Mouse (Mus musculus) limb, embryonic 15.5 days (tissue): ENCODE measurements around the gene Poc1a. TPM values are rescaled to one million over a fixed set of nuclear protein-coding genes. Genes with fewer than 3 reads are reported as not detected.

Experiments
- ATAC-seq: fragments of 200-750 bp; cut with Nextera tagmentation; 2 replicates; pipeline ENCODE4 v1.8.0; 2017; ENCODE audit warnings: low read depth, moderate TSS enrichment; ENCODE audit not compliant: insufficient number of reproducible peaks, low FRiP score, low TSS enrichment
- H3K27ac ChIP-seq: fragments of 300-500 bp; sonication (generic); 2 replicates; pipeline ENCODE4 v1.5.1; 2015; ENCODE audit warnings: moderate library complexity, mild to moderate bottlenecking, inconsistent platforms
- H3K27me3 ChIP-seq: fragments of 300-500 bp; sonication (generic); 2 replicates; pipeline ENCODE4 v1.6.1; 2015; ENCODE audit warnings: inconsistent platforms
- H3K36me3 ChIP-seq: fragments of 300-500 bp; sonication (generic); 2 replicates; pipeline ENCODE4 v1.6.1; 2015; ENCODE audit warnings: inconsistent platforms
- H3K4me1 ChIP-seq: fragments of 300-500 bp; sonication (generic); 2 replicates; pipeline ENCODE4 v1.6.1; 2015; ENCODE audit warnings: inconsistent platforms
- H3K4me2 ChIP-seq: fragments of 300-500 bp; sonication (generic); 2 replicates; pipeline ENCODE4 v1.6.1; 2015; ENCODE audit warnings: mild to moderate bottlenecking, inconsistent platforms
- H3K4me3 ChIP-seq: fragments of 300-500 bp; sonication (generic); 2 replicates; pipeline ENCODE4 v1.5.1; 2015; ENCODE audit warnings: mild to moderate bottlenecking, inconsistent platforms
- H3K9ac ChIP-seq: fragments of 300-500 bp; sonication (generic); 2 replicates; pipeline ENCODE4 v1.6.1; 2015; ENCODE audit warnings: inconsistent platforms
- H3K9me3 ChIP-seq: fragments of 300-500 bp; sonication (generic); 2 replicates; pipeline ENCODE4 v1.6.1; 2016; ENCODE audit warnings: inconsistent platforms
- WGBS: fragments of 180-500 bp; shearing (Covaris S2); methylation state at CpG from one replicate; pipeline ENCODE4 v1.1.7; 2015; 5-methylcytosine and 5-hydroxymethylcytosine counted together
- polyA plus RNA-seq: library from polyadenylated mRNA; unstranded; fragments of >200 nt; fragmentation: Nextera tagmentation; extraction: Ambion mirVana; gene quantifications from 2 replicates; pipeline ENCODE4 v1.2.1, GENCODE M21; 2015

Gene Poc1a
- polyA plus RNA-seq, result 19.1 and 21.3 TPM in 2 replicates

- H3K27ac ChIP-seq, result peak within 1 kb of the TSS; percentile 81
Measured at GRCm38 (mm10) chr9:106280808-106281544, at the start of gene Poc1a. TSS of gene Poc1a (plus strand) at chr9:106281061.

GRCm38 (mm10) chr9:106231220-106231619 is 49.6 kb upstream of the Poc1a start:
- peaks cover 7% of the 10 kb centered on the region for H3K27me3 ChIP-seq
- H3K4me1 ChIP-seq, result peaks cover 4% of the 10 kb centered on the region
- ATAC-seq, result no peak
- H3K9me3 ChIP-seq, result no peaks in the 10 kb centered on the region
- no peak overlapping the region for H3K9ac ChIP-seq
- H3K4me3 ChIP-seq, result no peak overlapping the region
- H3K27ac ChIP-seq, result no peak overlapping the region
- WGBS, result 76% methylated on average over 7 of the region's 7 CpGs
- H3K4me2 ChIP-seq, result no peak overlapping the region
- peaks cover 37% of the 10 kb centered on the region for H3K36me3 ChIP-seq

More at GRCm38 (mm10) chr9:106280808-106281544, at the start of gene Poc1a:
- under 1% methylated on average over 47 of the region's 47 CpGs for WGBS
- ATAC-seq, result peak; percentile 92
- Histone ChIP-seq H3K36me3 (peaks cover 17% of the 10 kb centered on the region), H3K4me2 (peak within 1 kb of the TSS; percentile 85), H3K9me3 (no peaks in the 10 kb centered on the region), H3K9ac (peak within 1 kb of the TSS; percentile 51), H3K4me3 (peak within 1 kb of the TSS; percentile 63), H3K27me3 (no peaks in the 10 kb centered on the region), H3K4me1 (peaks cover 13% of the 10 kb centered on the region)

GRCm38 (mm10) chr9:106231816-106232215 is 49.0 kb upstream of the Poc1a start:
- H3K36me3 ChIP-seq, result peaks cover 43% of the 10 kb centered on the region
- no peak overlapping the region for H3K4me3 ChIP-seq
- WGBS, result 85% methylated on average over 4 of the region's 4 CpGs
- no peaks in the 10 kb centered on the region for H3K9me3 ChIP-seq
- 0 out of 2 replicates have a peak, but pooled peaks cover 4% of the 10 kb centered on the region for H3K27me3 ChIP-seq
- H3K9ac ChIP-seq, result no peak overlapping the region
- no peak for ATAC-seq
- no peaks in the 10 kb centered on the region for H3K4me1 ChIP-seq
- H3K27ac ChIP-seq, result no peak overlapping the region
- no peak overlapping the region for H3K4me2 ChIP-seq

- Histone ChIP-seq H3K9ac (no peak overlapping the region), H3K27me3 (no peaks in the 10 kb centered on the region), H3K4me3 (no peak overlapping the region), H3K36me3 (peaks cover 55% of the 10 kb centered on the region), H3K9me3 (no peaks in the 10 kb centered on the region), H3K4me2 (no peak overlapping the region), H3K4me1 (no peaks in the 10 kb centered on the region), H3K27ac (no peak overlapping the region)
- peak; percentile 22; the same call in 1 of the 2 replicates for ATAC-seq
- 90% methylated on average over 3 of the region's 3 CpGs for WGBS
Measured at GRCm38 (mm10) chr9:106232956-106233355, 47.9 kb upstream of the Poc1a start.

GRCm38 (mm10) chr9:106233953-106234352 is 46.9 kb upstream of the Poc1a start:
- no peak for ATAC-seq
- Histone ChIP-seq H3K4me3 (no peak overlapping the region), H3K9me3 (no peaks in the 10 kb centered on the region), H3K4me1 (no peaks in the 10 kb centered on the region), H3K27ac (no peak overlapping the region), H3K4me2 (no peak overlapping the region), H3K36me3 (peaks cover 64% of the 10 kb centered on the region), H3K9ac (no peak overlapping the region), H3K27me3 (no peaks in the 10 kb centered on the region)
- WGBS, result 75% methylated on average over 6 of the region's 6 CpGs

- H3K9me3 ChIP-seq, result no peaks in the 10 kb centered on the region
- H3K27ac ChIP-seq, result no peak overlapping the region
- H3K36me3 ChIP-seq, result peaks cover 77% of the 10 kb centered on the region
- ATAC-seq, result no peak
- WGBS, result 87% methylated on average over 23 of the region's 23 CpGs
- no peaks in the 10 kb centered on the region for H3K4me1 ChIP-seq
- H3K4me2 ChIP-seq, result no peak overlapping the region
- H3K4me3 ChIP-seq, result no peak overlapping the region
- H3K9ac ChIP-seq, result no peak overlapping the region
- H3K27me3 ChIP-seq, result no peaks in the 10 kb centered on the region
Measured at GRCm38 (mm10) chr9:106235194-106235830, 45.5 kb upstream of the Poc1a start.

GRCm38 (mm10) chr9:106236156-106236817 is 44.6 kb upstream of the Poc1a start:
- no peak overlapping the region for H3K4me2 ChIP-seq
- H3K4me1 ChIP-seq, result no peaks in the 10 kb centered on the region
- H3K9ac ChIP-seq, result no peak overlapping the region
- 91% methylated on average over 23 of the region's 23 CpGs for WGBS
- H3K27me3 ChIP-seq, result no peaks in the 10 kb centered on the region
- H3K9me3 ChIP-seq, result no peaks in the 10 kb centered on the region
- no peak overlapping the region for H3K4me3 ChIP-seq
- peaks cover 87% of the 10 kb centered on the region for H3K36me3 ChIP-seq
- ATAC-seq, result no peak
- H3K27ac ChIP-seq, result no peak overlapping the region

GRCm38 (mm10) chr9:106236818-106237211 is 44.0 kb upstream of the Poc1a start:
- no peak overlapping the region for H3K9ac ChIP-seq
- no peaks in the 10 kb centered on the region for H3K9me3 ChIP-seq
- H3K4me2 ChIP-seq, result no peak overlapping the region
- no peak overlapping the region for H3K27ac ChIP-seq
- WGBS, result 74% methylated on average over 3 of the region's 3 CpGs
- ATAC-seq, result no peak
- peaks cover 92% of the 10 kb centered on the region for H3K36me3 ChIP-seq
- H3K27me3 ChIP-seq, result no peaks in the 10 kb centered on the region
- H3K4me3 ChIP-seq, result no peak overlapping the region
- H3K4me1 ChIP-seq, result no peaks in the 10 kb centered on the region

GRCm38 (mm10) chr9:106237401-106237800 is 43.5 kb upstream of the Poc1a start:
- peaks cover 98% of the 10 kb centered on the region for H3K36me3 ChIP-seq

GRCm38 (mm10) chr9:106237878-106238277 is 43.0 kb upstream of the Poc1a start:
- Histone ChIP-seq H3K27ac (no peak overlapping the region), H3K9me3 (no peaks in the 10 kb centered on the region), H3K4me3 (no peak overlapping the region), H3K4me1 (0 out of 2 replicates have a peak, but pooled peaks cover under 1% of the 10 kb centered on the region), H3K9ac (no peak overlapping the region), H3K27me3 (no peaks in the 10 kb centered on the region), H3K36me3 (peaks cover 99% of the 10 kb centered on the region), H3K4me2 (no peak overlapping the region)
- no peak for ATAC-seq
- 93% methylated on average over 10 of the region's 10 CpGs for WGBS

More at GRCm38 (mm10) chr9:106237401-106237800, 43.5 kb upstream of the Poc1a start:
- WGBS, result 89% methylated on average over 8 of the region's 8 CpGs
- Histone ChIP-seq H3K9me3 (no peaks in the 10 kb centered on the region), H3K27ac (no peak overlapping the region), H3K27me3 (no peaks in the 10 kb centered on the region), H3K4me1 (no peaks in the 10 kb centered on the region), H3K4me3 (no peak overlapping the region), H3K4me2 (no peak overlapping the region), H3K9ac (no peak overlapping the region)
- ATAC-seq, result no peak

- WGBS, result 90% methylated on average over 10 of the region's 10 CpGs
- Histone ChIP-seq H3K4me2 (no peak overlapping the region), H3K9me3 (no peaks in the 10 kb centered on the region), H3K36me3 (peaks cover 73% of the 10 kb centered on the region), H3K9ac (no peak overlapping the region), H3K27me3 (no peaks in the 10 kb centered on the region), H3K4me1 (peaks cover 12% of the 10 kb centered on the region), H3K27ac (no peak overlapping the region), H3K4me3 (no peak overlapping the region)
- no peak for ATAC-seq
Measured at GRCm38 (mm10) chr9:106241541-106242164, 39.2 kb upstream of the Poc1a start.
